Mouse (Mus musculus): Measurements from ENCODE around the gene Cnot6l. TPM values are rescaled to one million over a fixed set of nuclear protein-coding genes. Genes with fewer than 3 reads are reported as not detected.

The Cnot6l gene
- total and polyA plus RNA-seq, 3 experiments, result 19.6 to 33.4 (median 28.0) TPM

- in situ Hi-C loops (cut with MboI; ENCODE audit: low pct_ligation_motif_present, low pct_unique_long_range_greater_than_20kb, low sequenced_read_pairs), result no loop called here
- H3K36me3 ChIP-seq (replicated peaks in 1 of 2; ENCODE audit: control insufficient read depth in 1 of 2, insufficient read depth in 1 of 2, low read length in 1 of 2), result no peaks in the 10 kb centered on the region
- H3K9ac ChIP-seq (ENCODE audit: insufficient read depth, low read depth), result 0 out of 2 replicates have a peak overlapping the region, but pooled peaks have one; percentile 0
- peak; percentile 81 for DNase-seq (ENCODE audit: extremely low read depth)
- no peaks in the 10 kb centered on the region for H3K27me3 ChIP-seq (replicated peaks)
- H3K4me3 ChIP-seq (replicated peaks in 1 of 3; ENCODE audit: low read depth in 2 of 3, low read length in 2 of 3, poor library complexity in 1 of 3), result no peak overlapping the region
- peak overlapping the region; percentile 25; the same call in 1 of the 2 replicates for H3K4me2 ChIP-seq (ENCODE audit: insufficient read depth, low read depth, poor library complexity, severe bottlenecking)
- TF ChIP-seq MEF2A (IDR thresholded peaks at IDR 0.05; ENCODE audit: borderline replicate concordance, low read depth, low read length) (0 out of 2 replicates have a peak, but pooled peaks have one; percentile 35), PAX5 (IDR thresholded peaks at IDR 0.05; ENCODE audit: low read length) (no peak), IRF4 (IDR thresholded peaks at IDR 0.05; ENCODE audit: low read depth, low read length) (peak; percentile 94), MXI1 (IDR thresholded peaks at IDR 0.05; ENCODE audit: low read depth, low read length) (peak; percentile 46; the same call in 1 of the 2 replicates), CHD2 (IDR thresholded peaks at IDR 0.05; ENCODE audit: low read length) (0 out of 2 replicates have a peak, but pooled peaks have one; percentile 10), BHLHE40 (IDR thresholded peaks at IDR 0.05; ENCODE audit: low read depth, low read length) (peak; percentile 40), JUND (conservative IDR thresholded peaks at IDR 0.05; ENCODE audit: low read depth, low read length) (no peak), EP300 (IDR thresholded peaks at IDR 0.05; ENCODE audit: low read length) (peak; percentile 91), E2F4 (IDR thresholded peaks at IDR 0.05; ENCODE audit: insufficient replicate concordance, low read depth, low read length) (no peak), MYC (IDR thresholded peaks at IDR 0.05; ENCODE audit: low read depth, low read length) (peak; percentile 82)
- H3K79me2 ChIP-seq (replicated peaks; ENCODE audit: control insufficient read depth, extremely low read depth, insufficient read depth, poor library complexity, severe bottlenecking), result no peaks in the 10 kb centered on the region
- peaks cover 2 to 13% of the 10 kb centered on the region in 2 experiments; a peak in 2 of 4 replicates for H3K4me1 ChIP-seq (ENCODE audit: control insufficient read depth in 1 of 2, insufficient read depth in 2 of 2)
- dilution Hi-C loops (cut with MboI; ENCODE audit: extremely low pct_ligation_motif_present, extremely low pct_unique_long_range_greater_than_20kb, low sequenced_read_pairs), result no loop called here
- no peaks in the 10 kb centered on the region for H3K9me3 ChIP-seq (replicated peaks; ENCODE audit: low read length)
- no peak overlapping the region for H3K27ac ChIP-seq (ENCODE audit: insufficient read depth, low read depth)
Measured at GRCm38 (mm10) chr5:96037684-96038121, 126.3 kb downstream of the Cnot6l start.

- Histone ChIP-seq H3K4me2 (ENCODE audit: insufficient read depth, low read depth, poor library complexity, severe bottlenecking) (no peak overlapping the region), H3K36me3 (replicated peaks in 1 of 2; ENCODE audit: control insufficient read depth in 1 of 2, insufficient read depth in 1 of 2, low read length in 1 of 2) (no peaks in the 10 kb centered on the region), H3K4me3 (replicated peaks in 1 of 3; ENCODE audit: low read depth in 2 of 3, low read length in 2 of 3, poor library complexity in 1 of 3) (no peak overlapping the region), H3K4me1 (ENCODE audit: control insufficient read depth in 1 of 2, insufficient read depth in 2 of 2) (peaks cover 2 to 13% of the 10 kb centered on the region in 2 experiments; a peak in 2 of 4 replicates), H3K9me3 (replicated peaks; ENCODE audit: low read length) (no peaks in the 10 kb centered on the region), H3K27me3 (replicated peaks) (no peaks in the 10 kb centered on the region), H3K27ac (ENCODE audit: insufficient read depth, low read depth) (no peak overlapping the region), H3K79me2 (replicated peaks; ENCODE audit: control insufficient read depth, extremely low read depth, insufficient read depth, poor library complexity, severe bottlenecking) (no peaks in the 10 kb centered on the region), H3K9ac (ENCODE audit: insufficient read depth, low read depth) (no peak overlapping the region)
- DNase-seq (ENCODE audit: extremely low read depth), result peak; percentile 6
- in situ Hi-C loops (cut with MboI; ENCODE audit: low pct_ligation_motif_present, low pct_unique_long_range_greater_than_20kb, low sequenced_read_pairs) (no loop called here), dilution Hi-C loops (cut with MboI; ENCODE audit: extremely low pct_ligation_motif_present, extremely low pct_unique_long_range_greater_than_20kb, low sequenced_read_pairs) (no loop called here)
- peak; percentile 33 for TF ChIP-seq SMC3 (IDR thresholded peaks at IDR 0.05; ENCODE audit: low read depth, low read length)
- no peak for TF ChIP-seq USF1 (IDR thresholded peaks at IDR 0.05; ENCODE audit: low read depth, low read length)
- TF ChIP-seq MEF2A (IDR thresholded peaks at IDR 0.05; ENCODE audit: borderline replicate concordance, low read depth, low read length), result no peak
- TF ChIP-seq GABPA (IDR thresholded peaks at IDR 0.05; ENCODE audit: insufficient replicate concordance, low read depth, low read length), result no peak
- TF ChIP-seq RAD21 (IDR thresholded peaks at IDR 0.05; ENCODE audit: low read depth, low read length), result peak; percentile 57
- no peak for TF ChIP-seq ETS1 (conservative IDR thresholded peaks at IDR 0.05; ENCODE audit: low read depth, low read length)
- no peak for TF ChIP-seq EP300 (IDR thresholded peaks at IDR 0.05; ENCODE audit: low read length)
- no peak for TF ChIP-seq ZKSCAN1 (IDR thresholded peaks at IDR 0.05; ENCODE audit: borderline replicate concordance, low read depth, low read length)
- TF ChIP-seq TCF12 (IDR thresholded peaks at IDR 0.05; ENCODE audit: low read depth, low read length), result no peak
- TF ChIP-seq NELFE (IDR thresholded peaks at IDR 0.05; ENCODE audit: low read depth, low read length), result no peak
- TF ChIP-seq NRF1 (IDR thresholded peaks at IDR 0.05; ENCODE audit: low read depth, low read length), result no peak
- no peak for TF ChIP-seq MAX (IDR thresholded peaks at IDR 0.05; ENCODE audit: low read length)
- no peak for TF ChIP-seq MXI1 (IDR thresholded peaks at IDR 0.05; ENCODE audit: low read depth, low read length)
- peak in 1 of 2 experiments; percentile 54; a peak in 2 of 4 replicates for TF ChIP-seq CTCF (conservative IDR thresholded peaks at IDR 0.05 in 1 of 2, IDR thresholded peaks at IDR 0.05 in 1 of 2; ENCODE audit: low read depth in 2 of 2, low read length in 2 of 2)
- no peak for TF ChIP-seq SIN3A (IDR thresholded peaks at IDR 0.05; ENCODE audit: low read length)
- TF ChIP-seq CHD2 (IDR thresholded peaks at IDR 0.05; ENCODE audit: low read length), result no peak
- no peak for TF ChIP-seq HCFC1 (IDR thresholded peaks at IDR 0.05; ENCODE audit: low read depth, low read length)
- TF ChIP-seq RCOR1 (conservative IDR thresholded peaks at IDR 0.05; ENCODE audit: low read depth, low read length), result no peak
- TF ChIP-seq USF2 (conservative IDR thresholded peaks at IDR 0.05; ENCODE audit: low read depth, low read length), result no peak
- TF ChIP-seq E2F4 (IDR thresholded peaks at IDR 0.05; ENCODE audit: insufficient replicate concordance, low read depth, low read length), result no peak
- no peak for TF ChIP-seq PAX5 (IDR thresholded peaks at IDR 0.05; ENCODE audit: low read length)
- TF ChIP-seq UBTF (IDR thresholded peaks at IDR 0.05; ENCODE audit: low read depth, low read length), result no peak
- TF ChIP-seq KAT2A (IDR thresholded peaks at IDR 0.05; ENCODE audit: insufficient replicate concordance, low read length), result no peak
- no peak for TF ChIP-seq POLR2AphosphoS2 (IDR thresholded peaks at IDR 0.05; ENCODE audit: low read depth, low read length)
- TF ChIP-seq IRF4 (IDR thresholded peaks at IDR 0.05; ENCODE audit: low read depth, low read length), result no peak
Measured at GRCm38 (mm10) chr5:96036125-96036672, 127.8 kb downstream of the Cnot6l start.

All from CH12.LX (cell line).